Mouse (Mus musculus) urinary bladder, postnatal 10 days (tissue): ENCODE measurements around the gene Clptm1.
A peak's percentile ranks its signal among the peaks of the same experiment; 100 is the strongest.

Source experiments
- DNase-seq: peaks from one replicate; pipeline ENCODE4 v3.0.0; 2022; ENCODE audit warnings: low spot score

Gene Clptm1

GRCm38 (mm10) chr7:19664955-19665841, at the start of gene Clptm1:
Clptm1 (minus strand) TSS chr7:19665033.
- DNase-seq, result peak; percentile 93

GRCm38 (mm10) chr7:19713598-19713997, 48.8 kb upstream of the Clptm1 start:
- DNase-seq, result no peak

- DNase-seq, result no peak
Measured at GRCm38 (mm10) chr7:19713196-19713595, 48.4 kb upstream of the Clptm1 start.

GRCm38 (mm10) chr7:19712414-19712813, 47.6 kb upstream of the Clptm1 start:
- no peak for DNase-seq

GRCm38 (mm10) chr7:19710650-19711049, 45.8 kb upstream of the Clptm1 start:
- DNase-seq, result no peak

GRCm38 (mm10) chr7:19705271-19705670, 40.4 kb upstream of the Clptm1 start:
- DNase-seq, result no peak

GRCm38 (mm10) chr7:19704475-19704874, 39.6 kb upstream of the Clptm1 start:
- no peak for DNase-seq

GRCm38 (mm10) chr7:19702859-19703555, 38.2 kb upstream of the Clptm1 start:
- no peak for DNase-seq

GRCm38 (mm10) chr7:19701069-19701761, 36.4 kb upstream of the Clptm1 start:
- DNase-seq, result no peak

- DNase-seq, result no peak
Measured at GRCm38 (mm10) chr7:19700299-19701068, 35.7 kb upstream of the Clptm1 start.

GRCm38 (mm10) chr7:19699827-19700148, 35.0 kb upstream of the Clptm1 start:
- DNase-seq, result no peak

- no peak for DNase-seq
Measured at GRCm38 (mm10) chr7:19698907-19699826, 34.3 kb upstream of the Clptm1 start, which contains the start of gene Apoe. Apoe (minus strand) TSS chr7:19699188.

GRCm38 (mm10) chr7:19697949-19698906, 33.4 kb upstream of the Clptm1 start:
- no peak for DNase-seq

- no peak for DNase-seq
Measured at GRCm38 (mm10) chr7:19696336-19696873, 31.6 kb upstream of the Clptm1 start.

- DNase-seq, result no peak
Measured at GRCm38 (mm10) chr7:19695881-19696280, 31.0 kb upstream of the Clptm1 start.

- no peak for DNase-seq
Measured at GRCm38 (mm10) chr7:19695213-19695594, 30.4 kb upstream of the Clptm1 start.

GRCm38 (mm10) chr7:19694336-19695212, 29.7 kb upstream of the Clptm1 start:
- no peak for DNase-seq

- DNase-seq, result no peak
Measured at GRCm38 (mm10) chr7:19693421-19693820, 28.6 kb upstream of the Clptm1 start.
